Mouse (Mus musculus): ENCODE data around the gene Dazap1. TPM values are rescaled to one million over a fixed set of nuclear protein-coding genes. Genes with fewer than 3 reads are reported as not detected.

The Dazap1 gene
- polyA plus RNA-seq, 1 experiment = 43.5 TPM

- DNase-seq (ENCODE audit: low read depth) = no peak
These were observed 10.0 kb downstream of the Dazap1 start for GRCm38 (mm10) chr10:80271186-80271843.

GRCm38 (mm10) chr10:80271870-80272585, 10.7 kb downstream of the Dazap1 start:
- no peak for DNase-seq (ENCODE audit: low read depth)

- DNase-seq (ENCODE audit: low read depth) = no peak
These were observed 12.6 kb downstream of the Dazap1 start for GRCm38 (mm10) chr10:80273847-80274246.

GRCm38 (mm10) chr10:80276238-80276637, 15.0 kb downstream of the Dazap1 start:
- no peak for DNase-seq (ENCODE audit: low read depth)

GRCm38 (mm10) chr10:80278390-80278789, 17.1 kb downstream of the Dazap1 start:
- no peak for DNase-seq (ENCODE audit: low read depth)

GRCm38 (mm10) chr10:80279273-80279672, 18.0 kb downstream of the Dazap1 start:
- DNase-seq (ENCODE audit: low read depth) = no peak

GRCm38 (mm10) chr10:80281304-80281703, 20.0 kb downstream of the Dazap1 start:
- no peak for DNase-seq (ENCODE audit: low read depth)

GRCm38 (mm10) chr10:80281921-80282371, 20.7 kb downstream of the Dazap1 start:
- DNase-seq (ENCODE audit: low read depth) = no peak

GRCm38 (mm10) chr10:80282481-80283441, 21.5 kb downstream of the Dazap1 start:
- no peak for DNase-seq (ENCODE audit: low read depth)

GRCm38 (mm10) chr10:80285222-80286070, 24.2 kb downstream of the Dazap1 start:
- no peak for DNase-seq (ENCODE audit: low read depth)

DNA sequence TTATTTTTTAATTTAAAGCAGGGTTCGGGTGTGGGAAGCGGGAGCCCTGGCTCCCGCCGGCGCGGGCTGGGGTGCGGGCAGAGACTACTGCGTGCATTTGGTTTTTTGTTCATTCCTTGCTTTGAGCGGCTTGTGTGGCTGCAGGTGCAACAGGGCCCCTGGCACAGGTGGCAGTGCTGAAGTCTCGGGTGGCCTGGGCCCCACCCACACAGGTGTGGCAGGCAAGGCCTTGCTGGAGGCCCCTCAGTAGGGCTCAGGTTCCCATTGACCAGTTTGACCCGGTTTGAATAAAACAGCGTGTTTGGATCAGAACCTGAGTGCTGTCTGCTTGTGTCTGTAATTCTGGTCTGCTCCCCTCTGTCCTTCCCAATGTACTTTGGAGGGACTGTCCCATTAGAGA, 26.8 kb downstream of the Dazap1 start:
- DNase-seq (ENCODE audit: low read depth) = no peak

- no peak for DNase-seq (ENCODE audit: low read depth)
These were observed 27.4 kb downstream of the Dazap1 start for GRCm38 (mm10) chr10:80288657-80289056.

DNA sequence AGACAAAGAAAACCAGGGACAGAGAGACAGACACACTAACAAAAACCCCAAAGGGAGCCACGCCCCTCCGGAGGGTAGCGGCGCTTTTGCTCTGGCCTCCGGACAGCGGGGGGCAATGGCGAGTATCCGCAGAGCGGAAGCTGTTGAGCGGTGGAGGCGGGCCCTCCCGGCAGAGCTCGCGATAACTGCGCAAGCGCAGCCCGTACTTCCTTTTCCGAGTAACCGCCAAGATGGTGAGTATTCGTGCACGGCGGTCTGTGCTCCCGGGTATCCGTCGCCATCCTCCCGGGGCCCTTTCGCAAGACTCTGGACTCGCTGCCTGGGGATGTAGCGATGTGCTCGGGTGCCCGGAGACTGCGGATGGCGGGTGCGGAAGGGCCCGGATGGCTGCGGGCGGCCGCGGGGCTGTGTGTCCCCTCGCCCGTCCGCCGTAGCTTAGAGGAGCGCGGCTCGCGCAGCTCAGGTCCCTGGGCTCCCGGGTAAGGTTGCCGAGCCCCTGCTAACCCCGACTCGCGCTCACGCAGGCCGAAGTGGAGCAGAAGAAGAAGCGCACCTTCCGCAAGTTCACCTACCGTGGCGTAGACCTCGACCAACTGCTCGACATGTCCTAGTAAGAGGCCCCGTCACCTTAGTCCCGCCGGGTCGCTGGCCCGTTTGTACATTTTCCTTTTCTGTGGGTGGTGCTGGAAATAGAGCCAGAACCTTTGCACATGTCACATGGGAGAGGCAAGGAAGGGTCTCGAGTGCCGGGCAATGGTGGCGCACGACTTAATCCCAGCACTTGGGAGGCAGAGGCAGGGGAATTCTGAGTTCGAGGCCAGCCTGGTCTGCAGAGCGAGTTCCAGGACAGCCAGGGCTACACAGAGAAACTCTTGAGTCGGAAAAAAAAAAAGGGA, 31.2 kb downstream of the Dazap1 start, which contains the start of gene Rps15:
TSS of gene Rps15 (plus strand) at position 203 of the 896 bp plus-strand sequence.
- DNase-seq (ENCODE audit: low read depth) = no peak

GRCm38 (mm10) chr10:80293325-80293724, 32.0 kb downstream of the Dazap1 start:
- no peak for DNase-seq (ENCODE audit: low read depth)

- DNase-seq (ENCODE audit: low read depth) = no peak
These were observed 33.0 kb downstream of the Dazap1 start for GRCm38 (mm10) chr10:80294311-80294710.

DNA sequence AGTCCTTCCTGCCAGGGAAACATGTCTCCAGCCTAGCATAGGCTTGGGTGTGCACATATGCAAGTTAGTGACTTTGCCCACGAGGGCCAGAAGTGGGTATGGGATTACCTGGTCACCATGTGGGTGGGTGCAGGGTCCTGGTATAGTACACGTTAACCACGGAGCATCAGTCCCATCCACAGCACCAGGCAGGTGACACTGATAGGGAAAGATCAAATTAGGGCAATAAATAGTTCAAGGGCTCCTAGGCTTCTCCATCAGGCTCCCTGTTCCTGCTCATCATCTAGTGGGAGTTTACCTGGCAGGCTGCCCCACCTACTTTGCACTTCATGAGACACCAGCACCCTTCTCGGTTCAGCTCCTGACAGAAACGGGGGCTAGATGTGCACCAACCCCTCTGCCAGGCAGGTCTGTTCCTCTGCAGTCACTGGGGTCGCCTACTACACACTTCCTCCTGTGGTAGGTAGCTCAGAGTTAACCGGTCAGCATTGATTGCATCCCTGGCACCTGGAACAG, 33.6 kb downstream of the Dazap1 start:
- no peak for DNase-seq (ENCODE audit: low read depth)

- DNase-seq (ENCODE audit: low read depth) = no peak
These were observed 34.5 kb downstream of the Dazap1 start, which contains the start of gene Apc2 for GRCm38 (mm10) chr10:80295618-80296425. TSS of gene Apc2 (plus strand) at chr10:80295977.

DNA sequence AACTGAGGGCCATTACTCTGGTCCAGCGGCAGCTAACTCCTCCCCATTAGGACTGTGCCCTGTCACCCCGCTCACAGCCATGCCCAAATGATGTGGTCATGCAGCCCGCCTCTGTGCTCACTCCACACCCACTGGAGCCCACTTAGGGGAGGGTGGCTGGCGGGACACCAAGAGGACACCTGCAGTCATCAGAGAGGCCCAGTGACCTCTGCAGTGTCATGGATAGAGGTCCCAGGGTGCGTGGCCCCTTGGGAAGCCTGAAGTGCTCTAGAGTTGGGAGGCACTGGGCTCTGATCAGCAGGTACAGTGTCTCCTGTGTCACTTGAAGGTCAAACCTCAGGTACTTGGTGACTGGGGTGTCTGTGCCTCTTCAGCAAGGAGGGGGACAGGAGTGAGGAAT, 35.5 kb downstream of the Dazap1 start:
- DNase-seq (ENCODE audit: low read depth) = no peak

Measured in gonadal fat pad, adult 2 months (tissue).